Mouse (Mus musculus) thymus, postnatal 0 days (tissue): ENCODE measurements around the gene Ccdc8. TPM values are rescaled to one million over a fixed set of nuclear protein-coding genes. Genes with fewer than 3 reads are reported as not detected.

Experiments
- DNase-seq: peaks from one replicate; pipeline ENCODE4 v3.0.0-alpha.2; 2015; ENCODE audit warnings: low spot score
- polyA plus RNA-seq: library from polyadenylated mRNA; unstranded; fragments of >200 nt; fragmentation: Nextera tagmentation; extraction: Ambion mirVana; gene quantifications from 2 replicates; pipeline ENCODE4 v1.2.1, GENCODE M21; 2015

Ccdc8 gene
- polyA plus RNA-seq, 1 experiment from 2014 or later, result 3.7 TPM

DNA sequence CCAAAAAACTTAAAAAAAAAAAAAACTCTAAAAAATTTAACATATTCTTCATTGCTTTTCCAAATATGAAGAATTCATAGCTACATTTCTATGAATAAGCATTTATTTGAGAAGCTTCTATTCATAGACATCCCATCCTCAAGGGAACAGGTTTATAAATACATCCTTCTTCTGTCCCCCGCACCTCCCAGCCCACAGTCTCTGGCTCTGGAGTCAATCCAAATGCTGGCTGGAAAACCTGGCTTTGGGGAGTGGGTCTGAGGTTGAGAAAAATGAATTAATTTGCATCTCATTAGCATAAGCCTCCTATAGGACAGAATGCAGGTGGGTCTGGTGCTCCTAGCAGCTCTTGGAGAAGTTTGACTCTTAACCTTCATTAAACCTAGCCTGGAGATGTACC is 53.2 kb downstream of the Ccdc8 start:
- no peak for DNase-seq

Other genes with a start within 250 kb of the Ccdc8 start
- gene Slc1a5, start 211.4 kb upstream of the Ccdc8 start, polyA plus RNA-seq, result 77.9 and 80.3 TPM in 2 replicates
- 57.1 and 60.9 TPM in 2 replicates for gene Strn4, start 176.8 kb upstream of the Ccdc8 start, polyA plus RNA-seq
- 17.1 and 18.8 TPM in 2 replicates for gene Fkrp, start 176.0 kb upstream of the Ccdc8 start, polyA plus RNA-seq
- gene Prkd2, start 149.8 kb upstream of the Ccdc8 start, polyA plus RNA-seq, result 70.6 and 80.0 TPM in 2 replicates
- gene Dact3, start 117.4 kb upstream of the Ccdc8 start, polyA plus RNA-seq, result 0.13 and 0.18 TPM in 2 replicates
- gene Gng8, start 100.9 kb upstream of the Ccdc8 start, polyA plus RNA-seq, result 0.44 and 0.85 TPM in 2 replicates
- 1.9 and 2.6 TPM in 2 replicates for gene Ptgir, start 86.2 kb upstream of the Ccdc8 start, polyA plus RNA-seq
- gene Calm3, start 68.6 kb upstream of the Ccdc8 start, polyA plus RNA-seq, result 201 and 212 TPM in 2 replicates
- 5.1 and 6.4 TPM in 2 replicates for gene Pnmal2, start 48.0 kb upstream of the Ccdc8 start, polyA plus RNA-seq
- 0.04 TPM in 2 replicates for gene Pnmal1, start 33.0 kb upstream of the Ccdc8 start, polyA plus RNA-seq
- gene Gm42372, start 9.6 kb upstream of the Ccdc8 start, polyA plus RNA-seq, result 0.33 and 0.49 TPM in 2 replicates
- gene Ppp5c, start 35.2 kb downstream of the Ccdc8 start, polyA plus RNA-seq, result 120 TPM in 2 replicates
- 1.5 and 2.4 TPM in 2 replicates for gene Hif3a, start 69.7 kb downstream of the Ccdc8 start, polyA plus RNA-seq
- 0.05 and 0.08 TPM in 2 replicates for gene Psg16, start 81.3 kb downstream of the Ccdc8 start, polyA plus RNA-seq
- gene Ceacam3, start 157.6 kb downstream of the Ccdc8 start, polyA plus RNA-seq, result not detected in 2 replicates
- not detected in 2 replicates for gene Psg29, start 210.8 kb downstream of the Ccdc8 start, polyA plus RNA-seq